Mouse (Mus musculus): ENCODE results near the gene Ift80. TPM values are rescaled to one million over a fixed set of nuclear protein-coding genes. Genes with fewer than 3 reads are reported as not detected.

Gene Ift80
- polyA plus RNA-seq, 1 experiment from 2014 or later: 17.6 TPM

GRCm38 (mm10) chr3:68980898-68981297 lies 23.5 kb downstream of the Ift80 start:
- DNase-seq (peak; percentile 7), ATAC-seq (ENCODE audit: insufficient read depth) (no peak)
- Histone ChIP-seq H3K4me2 (no peak overlapping the region), H3K27me3 (ENCODE audit: insufficient read depth, low read length) (no peaks in the 10 kb centered on the region), H3K4me3 (ENCODE audit: low read depth, low read length) (no peak overlapping the region), H3K27ac (ENCODE audit: low read depth) (no peak overlapping the region), H3K4me1 (ENCODE audit: insufficient read depth) (no peaks in the 10 kb centered on the region), H3K9me3 (ENCODE audit: low read depth, low read length) (no peaks in the 10 kb centered on the region), H3K36me3 (ENCODE audit: insufficient read depth) (peaks cover 11% of the 10 kb centered on the region), H3K9ac (no peak overlapping the region)
- 61% methylated on average over 9 of the region's 9 CpGs for WGBS
- TF ChIP-seq CTCF (IDR thresholded peaks at IDR 0.05; ENCODE audit: low read depth): no peak

- 85% methylated on average over 10 of the region's 10 CpGs for WGBS
- DNase-seq: no peak
Observed at GRCm38 (mm10) chr3:68979187-68979586, 25.2 kb downstream of the Ift80 start.

GRCm38 (mm10) chr3:68977696-68978095 lies 26.7 kb downstream of the Ift80 start:
- no peaks in the 10 kb centered on the region for H3K4me1 ChIP-seq (ENCODE audit: insufficient read depth)
- H3K36me3 ChIP-seq (ENCODE audit: insufficient read depth): no peaks in the 10 kb centered on the region
- no peak for DNase-seq
- no peak overlapping the region for H3K27ac ChIP-seq (ENCODE audit: low read depth)
- H3K4me3 ChIP-seq (ENCODE audit: low read depth, low read length): no peak overlapping the region
- H3K9ac ChIP-seq: no peak overlapping the region
- H3K9me3 ChIP-seq (ENCODE audit: low read depth, low read length): no peaks in the 10 kb centered on the region
- no peak for ATAC-seq (ENCODE audit: insufficient read depth)
- TF ChIP-seq CTCF (IDR thresholded peaks at IDR 0.05; ENCODE audit: low read depth): no peak
- H3K4me2 ChIP-seq: no peak overlapping the region
- WGBS: 83% methylated on average over 4 of the region's 4 CpGs
- no peaks in the 10 kb centered on the region for H3K27me3 ChIP-seq (ENCODE audit: insufficient read depth, low read length)

More at GRCm38 (mm10) chr3:68979187-68979586, 25.2 kb downstream of the Ift80 start:
- no peak for ATAC-seq (ENCODE audit: insufficient read depth)
- no peak for TF ChIP-seq CTCF (IDR thresholded peaks at IDR 0.05; ENCODE audit: low read depth)
- H3K36me3 ChIP-seq (ENCODE audit: insufficient read depth): no peaks in the 10 kb centered on the region
- H3K4me2 ChIP-seq: no peak overlapping the region
- H3K27ac ChIP-seq (ENCODE audit: low read depth): no peak overlapping the region
- H3K27me3 ChIP-seq (ENCODE audit: insufficient read depth, low read length): no peaks in the 10 kb centered on the region
- no peak overlapping the region for H3K9ac ChIP-seq
- H3K4me3 ChIP-seq (ENCODE audit: low read depth, low read length): no peak overlapping the region
- no peaks in the 10 kb centered on the region for H3K4me1 ChIP-seq (ENCODE audit: insufficient read depth)
- no peaks in the 10 kb centered on the region for H3K9me3 ChIP-seq (ENCODE audit: low read depth, low read length)

GRCm38 (mm10) chr3:68975533-68976490 lies 28.6 kb downstream of the Ift80 start:
- TF ChIP-seq CTCF (IDR thresholded peaks at IDR 0.05; ENCODE audit: low read depth): no peak
- Histone ChIP-seq H3K36me3 (ENCODE audit: insufficient read depth) (no peaks in the 10 kb centered on the region), H3K27ac (ENCODE audit: low read depth) (no peak overlapping the region), H3K4me2 (no peak overlapping the region), H3K9ac (no peak overlapping the region), H3K27me3 (ENCODE audit: insufficient read depth, low read length) (no peaks in the 10 kb centered on the region), H3K4me3 (ENCODE audit: low read depth, low read length) (no peak overlapping the region), H3K4me1 (ENCODE audit: insufficient read depth) (no peaks in the 10 kb centered on the region), H3K9me3 (ENCODE audit: low read depth, low read length) (no peaks in the 10 kb centered on the region)
- ATAC-seq (ENCODE audit: insufficient read depth): no peak
- no peak for DNase-seq
- WGBS: 62% methylated on average over 9 of the region's 9 CpGs

GRCm38 (mm10) chr3:68974639-68975532 lies 29.5 kb downstream of the Ift80 start:
- no peak for ATAC-seq (ENCODE audit: insufficient read depth)

GRCm38 (mm10) chr3:68973574-68973973 lies 30.8 kb downstream of the Ift80 start:
- ATAC-seq (ENCODE audit: insufficient read depth) (no peak), DNase-seq (peak; percentile 10)
- no peaks in the 10 kb centered on the region for H3K27me3 ChIP-seq (ENCODE audit: insufficient read depth, low read length)
- H3K9me3 ChIP-seq (ENCODE audit: low read depth, low read length): no peaks in the 10 kb centered on the region
- H3K4me2 ChIP-seq: no peak overlapping the region
- no peak for TF ChIP-seq CTCF (IDR thresholded peaks at IDR 0.05; ENCODE audit: low read depth)
- WGBS: 33% methylated on average over 1 of the region's 1 CpGs
- no peak overlapping the region for H3K27ac ChIP-seq (ENCODE audit: low read depth)
- H3K4me3 ChIP-seq (ENCODE audit: low read depth, low read length): no peak overlapping the region
- H3K36me3 ChIP-seq (ENCODE audit: insufficient read depth): no peaks in the 10 kb centered on the region
- H3K4me1 ChIP-seq (ENCODE audit: insufficient read depth): no peaks in the 10 kb centered on the region
- no peak overlapping the region for H3K9ac ChIP-seq

More at GRCm38 (mm10) chr3:68974639-68975532, 29.5 kb downstream of the Ift80 start:
- 71% methylated on average over 8 of the region's 8 CpGs for WGBS
- no peaks in the 10 kb centered on the region for H3K9me3 ChIP-seq (ENCODE audit: low read depth, low read length)
- H3K4me2 ChIP-seq: no peak overlapping the region
- H3K27me3 ChIP-seq (ENCODE audit: insufficient read depth, low read length): no peaks in the 10 kb centered on the region
- no peak for TF ChIP-seq CTCF (IDR thresholded peaks at IDR 0.05; ENCODE audit: low read depth)
- DNase-seq: no peak
- no peaks in the 10 kb centered on the region for H3K4me1 ChIP-seq (ENCODE audit: insufficient read depth)
- no peak overlapping the region for H3K9ac ChIP-seq
- H3K4me3 ChIP-seq (ENCODE audit: low read depth, low read length): no peak overlapping the region
- no peaks in the 10 kb centered on the region for H3K36me3 ChIP-seq (ENCODE audit: insufficient read depth)
- H3K27ac ChIP-seq (ENCODE audit: low read depth): no peak overlapping the region
